Mouse (Mus musculus): ENCODE results near the gene Gm20708. TPM values are rescaled to one million over a fixed set of nuclear protein-coding genes. Genes with fewer than 3 reads are reported as not detected.
A peak's percentile ranks its signal among the peaks of the same experiment; 100 is the strongest.

The Gm20708 gene
- polyA plus RNA-seq, 1 experiment from 2014 or later, result 0.24 TPM

- WGBS, result 88% methylated on average over 10 of the region's 10 CpGs
- Histone ChIP-seq H3K27ac (no peak overlapping the region), H3K36me3 (no peaks in the 10 kb centered on the region), H3K27me3 (no peaks in the 10 kb centered on the region), H3K4me3 (no peak overlapping the region), H3K4me1 (peaks cover 20% of the 10 kb centered on the region), H3K9ac (no peak overlapping the region), H3K4me2 (no peak overlapping the region), H3K9me3 (no peaks in the 10 kb centered on the region)
- no peak for ATAC-seq (ENCODE audit: borderline replicate concordance, extremely low read depth, low FRiP score, low TSS enrichment)
Observed at GRCm38 (mm10) chr11:117774925-117775324, 34.5 kb upstream of the Gm20708 start.

- no peaks in the 10 kb centered on the region for H3K36me3 ChIP-seq
- no peaks in the 10 kb centered on the region for H3K27me3 ChIP-seq
- no peak overlapping the region for H3K4me3 ChIP-seq
- no peak overlapping the region for H3K4me2 ChIP-seq
- H3K4me1 ChIP-seq, result peaks cover 26% of the 10 kb centered on the region
- ATAC-seq (ENCODE audit: borderline replicate concordance, extremely low read depth, low FRiP score, low TSS enrichment), result no peak
- 89% methylated on average over 13 of the region's 13 CpGs for WGBS
- no peaks in the 10 kb centered on the region for H3K9me3 ChIP-seq
- H3K27ac ChIP-seq, result no peak overlapping the region
- H3K9ac ChIP-seq, result no peak overlapping the region
Observed at GRCm38 (mm10) chr11:117775540-117775939, 33.9 kb upstream of the Gm20708 start.

GRCm38 (mm10) chr11:117776085-117776792, 33.2 kb upstream of the Gm20708 start:
- Histone ChIP-seq H3K4me3 (no peak overlapping the region), H3K9me3 (no peaks in the 10 kb centered on the region), H3K27ac (no peak overlapping the region), H3K27me3 (no peaks in the 10 kb centered on the region), H3K9ac (no peak overlapping the region), H3K36me3 (no peaks in the 10 kb centered on the region), H3K4me1 (peaks cover 33% of the 10 kb centered on the region), H3K4me2 (no peak overlapping the region)
- whole genome bisulfite sequencing, result 90% methylated on average over 14 of the region's 14 CpGs
- ATAC-seq (ENCODE audit: borderline replicate concordance, extremely low read depth, low FRiP score, low TSS enrichment), result no peak

- Histone ChIP-seq H3K9ac (no peak overlapping the region), H3K9me3 (no peaks in the 10 kb centered on the region), H3K4me2 (no peak overlapping the region), H3K4me3 (no peak overlapping the region), H3K4me1 (peaks cover 42% of the 10 kb centered on the region), H3K27ac (no peak overlapping the region), H3K36me3 (no peaks in the 10 kb centered on the region), H3K27me3 (no peaks in the 10 kb centered on the region)
- no peak for ATAC-seq (ENCODE audit: borderline replicate concordance, extremely low read depth, low FRiP score, low TSS enrichment)
- WGBS, result 81% methylated on average over 5 of the region's 5 CpGs
Observed at GRCm38 (mm10) chr11:117777111-117777510, 32.4 kb upstream of the Gm20708 start.

- Histone ChIP-seq H3K27me3 (no peaks in the 10 kb centered on the region), H3K9ac (no peak overlapping the region), H3K27ac (0 out of 2 replicates have a peak overlapping the region, but pooled peaks have one; percentile 88), H3K36me3 (no peaks in the 10 kb centered on the region), H3K4me1 (peaks cover 49% of the 10 kb centered on the region), H3K9me3 (no peaks in the 10 kb centered on the region), H3K4me3 (no peak overlapping the region), H3K4me2 (no peak overlapping the region)
- ATAC-seq (ENCODE audit: borderline replicate concordance, extremely low read depth, low FRiP score, low TSS enrichment), result no peak
- 88% methylated on average over 11 of the region's 11 CpGs for WGBS
Observed at GRCm38 (mm10) chr11:117778031-117778430, 31.4 kb upstream of the Gm20708 start.

- Histone ChIP-seq H3K36me3 (no peaks in the 10 kb centered on the region), H3K4me2 (peak overlapping the region; percentile 98), H3K27me3 (no peaks in the 10 kb centered on the region), H3K4me1 (peaks cover 56% of the 10 kb centered on the region), H3K4me3 (peak overlapping the region; percentile 54), H3K9ac (peak overlapping the region; percentile 49; the same call in 1 of the 2 replicates), H3K9me3 (no peaks in the 10 kb centered on the region), H3K27ac (peak overlapping the region; percentile 88)
- ATAC-seq (ENCODE audit: borderline replicate concordance, extremely low read depth, low FRiP score, low TSS enrichment), result no peak
- WGBS, result 44% methylated on average over 12 of the region's 12 CpGs
Observed at GRCm38 (mm10) chr11:117778851-117779433, 30.5 kb upstream of the Gm20708 start.

- Histone ChIP-seq H3K36me3 (no peaks in the 10 kb centered on the region), H3K4me3 (peak overlapping the region; percentile 54), H3K4me2 (peak overlapping the region; percentile 98), H3K27ac (peak overlapping the region; percentile 88), H3K9ac (peak overlapping the region; percentile 49), H3K27me3 (no peaks in the 10 kb centered on the region), H3K4me1 (peaks cover 56% of the 10 kb centered on the region), H3K9me3 (no peaks in the 10 kb centered on the region)
- peak; percentile 35 for ATAC-seq (ENCODE audit: borderline replicate concordance, extremely low read depth, low FRiP score, low TSS enrichment)
- WGBS, result 1% methylated on average over 38 of the region's 38 CpGs
Observed at GRCm38 (mm10) chr11:117779434-117780198, 29.9 kb upstream of the Gm20708 start.

GRCm38 (mm10) chr11:117780199-117780515, 29.3 kb upstream of the Gm20708 start:
- peak overlapping the region; percentile 49 for H3K9ac ChIP-seq

GRCm38 (mm10) chr11:117780582-117781111, 28.8 kb upstream of the Gm20708 start:
- H3K27me3 ChIP-seq, result no peaks in the 10 kb centered on the region
- no peaks in the 10 kb centered on the region for H3K9me3 ChIP-seq
- no peaks in the 10 kb centered on the region for H3K36me3 ChIP-seq
- peak; percentile 65 for ATAC-seq (ENCODE audit: borderline replicate concordance, extremely low read depth, low FRiP score, low TSS enrichment)
- H3K27ac ChIP-seq, result peak overlapping the region; percentile 88
- H3K4me1 ChIP-seq, result peaks cover 56% of the 10 kb centered on the region
- peak overlapping the region; percentile 98 for H3K4me2 ChIP-seq
- peak overlapping the region; percentile 54 for H3K4me3 ChIP-seq
- H3K9ac ChIP-seq, result peak overlapping the region; percentile 49
- 1% methylated on average over 19 of the region's 19 CpGs for WGBS

More at GRCm38 (mm10) chr11:117780199-117780515, 29.3 kb upstream of the Gm20708 start:
- no peak for ATAC-seq (ENCODE audit: borderline replicate concordance, extremely low read depth, low FRiP score, low TSS enrichment)
- peak overlapping the region; percentile 88 for H3K27ac ChIP-seq
- peak overlapping the region; percentile 98 for H3K4me2 ChIP-seq
- whole genome bisulfite sequencing, result under 1% methylated on average over 17 of the region's 17 CpGs
- no peaks in the 10 kb centered on the region for H3K27me3 ChIP-seq
- H3K4me1 ChIP-seq, result peaks cover 56% of the 10 kb centered on the region
- no peaks in the 10 kb centered on the region for H3K36me3 ChIP-seq
- no peaks in the 10 kb centered on the region for H3K9me3 ChIP-seq
- peak overlapping the region; percentile 54 for H3K4me3 ChIP-seq

- Histone ChIP-seq H3K27ac (peak overlapping the region; percentile 88), H3K9me3 (no peaks in the 10 kb centered on the region), H3K4me1 (peaks cover 56% of the 10 kb centered on the region), H3K36me3 (no peaks in the 10 kb centered on the region), H3K4me3 (peak overlapping the region; percentile 54), H3K9ac (peak overlapping the region; percentile 24; the same call in 1 of the 2 replicates), H3K4me2 (peak overlapping the region; percentile 98), H3K27me3 (no peaks in the 10 kb centered on the region)
- no peak for ATAC-seq (ENCODE audit: borderline replicate concordance, extremely low read depth, low FRiP score, low TSS enrichment)
- 10% methylated on average over 18 of the region's 18 CpGs for WGBS
Observed at GRCm38 (mm10) chr11:117781199-117781821, 28.2 kb upstream of the Gm20708 start.

- peaks cover 56% of the 10 kb centered on the region for H3K4me1 ChIP-seq
- H3K9ac ChIP-seq, result peak within 1 kb of the TSS; percentile 32; the same call in 1 of the 2 replicates
- peak within 1 kb of the TSS; percentile 54 for H3K4me3 ChIP-seq
- H3K36me3 ChIP-seq, result no peaks in the 10 kb centered on the region
- H3K27me3 ChIP-seq, result no peaks in the 10 kb centered on the region
- peak; percentile 15; the same call in 1 of the 2 replicates for ATAC-seq (ENCODE audit: borderline replicate concordance, extremely low read depth, low FRiP score, low TSS enrichment)
- 42% methylated on average over 24 of the region's 24 CpGs for WGBS
- no peaks in the 10 kb centered on the region for H3K9me3 ChIP-seq
- H3K27ac ChIP-seq, result peak within 1 kb of the TSS; percentile 88
- H3K4me2 ChIP-seq, result peak within 1 kb of the TSS; percentile 98
Observed at GRCm38 (mm10) chr11:117781993-117782704, 27.3 kb upstream of the Gm20708 start, which contains the start of the genes Tmc8 and Tmc6. Gene Tmc8 (plus strand): TSS chr11:117782076. Gene Tmc6 (minus strand): TSS chr11:117782198.
